Mouse (Mus musculus): Measurements from ENCODE around the gene 2410137M14Rik.

The 2410137M14Rik gene

DNA sequence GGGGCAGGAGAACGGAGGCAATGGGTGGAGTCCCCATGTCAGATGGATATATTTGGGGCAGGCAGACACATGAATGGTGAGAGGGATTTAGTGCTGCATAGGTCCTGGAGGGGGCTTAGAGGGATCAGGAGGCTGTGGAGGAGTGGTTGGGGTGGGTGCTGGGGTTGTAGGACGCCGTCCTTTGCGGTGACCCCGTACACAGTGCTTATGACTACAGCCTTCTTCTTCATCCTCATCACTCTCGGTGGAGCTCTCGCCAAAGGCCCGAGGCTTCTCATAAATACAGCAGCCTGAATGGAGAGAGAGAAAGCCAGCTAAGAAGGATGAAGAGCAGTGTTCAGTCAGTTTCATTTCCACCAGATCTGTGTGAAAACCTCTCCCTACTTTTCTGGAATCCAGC is 31.8 kb downstream of the 2410137M14Rik start:
- in situ Hi-C loops (cut with MseI, MboI) = no loop called here

DNA sequence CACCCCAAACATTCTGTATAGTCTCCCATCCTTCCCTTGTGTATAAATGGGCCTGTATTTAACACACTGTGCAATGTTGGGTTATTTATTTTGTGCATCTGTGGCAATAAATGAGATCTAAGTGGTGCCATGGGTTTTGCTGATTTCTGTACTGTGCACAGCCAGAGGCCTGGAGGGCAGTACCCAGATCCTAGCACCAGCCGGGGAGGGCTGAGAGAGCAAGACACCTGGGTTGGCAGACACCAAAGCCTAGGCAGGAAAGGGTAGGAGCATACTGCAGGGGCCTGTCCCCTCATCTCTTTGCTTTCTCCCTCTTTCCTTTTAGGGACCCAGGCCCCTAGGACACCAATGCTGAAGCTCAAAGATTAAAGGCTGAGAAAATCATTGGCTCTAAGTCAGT is 32.8 kb downstream of the 2410137M14Rik start:
- in situ Hi-C loops (cut with MseI, MboI) = no loop called here

DNA sequence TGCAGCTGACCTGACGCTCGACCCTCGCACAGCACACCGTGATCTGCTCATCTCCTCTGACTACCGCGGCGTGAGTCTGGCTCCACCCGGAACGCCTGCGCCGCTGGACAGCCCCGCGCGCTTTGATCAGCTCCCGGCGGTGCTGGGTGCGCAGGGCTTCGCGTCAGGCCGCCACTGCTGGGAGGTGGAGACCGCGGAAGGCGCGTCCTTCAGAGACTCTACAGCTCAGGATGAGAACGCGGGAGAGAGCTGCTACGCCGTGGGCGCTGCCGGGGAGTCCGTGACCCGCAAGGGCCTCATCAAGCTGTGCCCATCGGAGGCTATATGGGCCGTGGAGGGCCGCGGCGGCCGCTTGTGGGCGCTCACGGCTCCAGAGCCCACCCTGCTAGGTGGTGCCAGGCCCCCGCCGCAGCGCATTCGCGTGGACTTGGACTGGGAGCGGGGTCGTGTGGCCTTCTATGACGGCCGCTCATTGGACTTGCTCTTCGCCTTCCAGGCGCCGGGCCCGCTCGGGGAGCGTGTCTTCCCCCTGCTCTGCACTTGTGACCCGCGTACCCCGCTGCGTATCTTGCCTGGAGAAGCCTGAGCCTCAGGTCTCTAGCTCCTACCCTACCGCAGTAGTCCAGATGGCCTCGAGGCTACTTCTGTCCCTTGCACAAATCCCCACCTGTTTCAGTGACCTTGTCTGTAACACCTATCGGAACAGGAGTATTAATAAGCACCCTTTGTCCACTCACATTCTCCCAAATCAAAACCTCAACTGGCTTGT is 33.8 kb downstream of the 2410137M14Rik start:
- in situ Hi-C loops (cut with MseI, MboI) = no loop called here

- in situ Hi-C loops (cut with MseI, MboI) = no loop called here
Measured at GRCm38 (mm10) chr17:36944121-36944775, 36.8 kb downstream of the 2410137M14Rik start.

DNA sequence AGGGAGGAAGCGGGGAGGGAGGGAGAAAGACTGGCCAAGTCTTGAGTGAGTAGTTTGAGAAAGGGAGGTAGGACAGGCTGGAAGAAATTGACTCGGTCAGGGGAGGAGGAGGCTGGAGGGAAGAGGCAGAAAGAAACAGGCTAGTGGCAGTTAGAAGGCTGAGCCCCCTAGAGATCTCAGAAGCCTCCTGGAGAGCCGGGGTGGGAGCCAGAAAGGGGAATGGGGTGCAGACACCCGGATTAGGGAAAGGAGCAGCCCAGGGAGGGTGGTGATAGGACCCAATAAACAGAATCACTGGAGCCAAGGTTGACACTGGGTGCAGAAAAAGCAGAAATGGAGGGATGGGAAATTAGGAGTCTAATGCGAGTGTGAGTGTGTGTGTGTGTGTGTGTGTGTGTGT is 37.3 kb downstream of the 2410137M14Rik start:
- in situ Hi-C loops (cut with MseI, MboI) = no loop called here

DNA sequence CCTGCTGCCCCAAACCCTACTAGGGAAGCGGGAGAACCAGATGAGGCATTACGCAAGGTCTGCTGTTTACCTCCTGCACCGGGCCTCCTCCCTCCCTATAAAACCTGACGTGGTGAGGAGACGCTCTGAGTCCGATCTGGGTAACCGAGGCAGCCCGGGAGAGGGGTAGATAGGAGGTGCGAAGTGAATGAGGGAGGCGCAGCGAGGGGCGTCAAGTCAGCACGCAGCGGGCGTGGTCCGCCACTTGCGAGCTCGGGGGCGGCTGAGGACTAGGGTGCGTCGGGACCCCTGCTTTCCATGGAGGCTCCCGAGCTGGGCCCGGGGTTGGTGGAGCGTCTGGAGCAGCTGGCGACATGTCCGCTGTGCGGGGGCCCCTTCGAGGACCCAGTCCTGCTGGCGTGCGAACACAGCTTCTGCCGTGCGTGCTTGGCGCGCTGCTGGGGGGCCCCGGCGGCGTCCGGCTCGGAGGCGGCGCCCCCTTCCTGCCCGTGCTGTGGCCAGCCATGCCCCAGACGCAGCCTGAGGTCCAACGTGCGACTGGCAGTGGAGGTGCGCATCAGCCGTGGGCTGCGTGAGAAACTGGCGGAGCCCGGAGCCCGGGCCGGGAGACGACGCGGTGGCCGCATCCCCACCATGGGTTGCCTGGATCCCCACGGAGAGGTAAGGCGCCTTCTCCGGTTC is 38.1 kb downstream of the 2410137M14Rik start, which contains the start of gene Rnf39:
Gene Rnf39 (plus strand): TSS at position 128 of the 681 bp plus-strand sequence.
- in situ Hi-C loops (cut with MseI, MboI) = no loop called here

- in situ Hi-C loops (cut with MseI, MboI) = no loop called here
Measured at GRCm38 (mm10) chr17:36942391-36942790, 38.6 kb downstream of the 2410137M14Rik start.

GRCm38 (mm10) chr17:36938056-36938455 is 43.0 kb downstream of the 2410137M14Rik start:
- in situ Hi-C loops (cut with MseI, MboI) = no loop called here

- in situ Hi-C loops (cut with MseI, MboI) = no loop called here
Measured at GRCm38 (mm10) chr17:36931806-36932205, 49.2 kb downstream of the 2410137M14Rik start.

DNA sequence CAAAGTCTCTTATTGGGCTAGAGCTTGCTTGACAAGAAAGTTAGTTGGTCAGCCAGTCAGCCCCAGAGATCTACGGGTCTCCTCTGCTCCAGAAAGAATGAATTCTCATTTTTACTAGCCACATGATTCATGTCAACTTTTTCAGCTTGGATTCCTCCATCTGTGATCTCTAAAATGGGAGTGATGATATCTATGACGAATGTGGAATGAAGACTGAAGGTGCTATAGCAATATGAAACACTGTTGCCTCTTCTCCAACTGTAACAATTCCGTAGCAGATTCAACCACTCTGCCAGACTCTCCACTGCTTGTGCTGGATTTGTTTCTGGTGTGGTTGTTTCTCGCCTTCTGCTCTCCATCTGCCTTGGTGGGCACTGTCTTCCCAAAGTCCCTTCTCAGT is 49.9 kb downstream of the 2410137M14Rik start:
- in situ Hi-C loops (cut with MseI, MboI) = no loop called here

GRCm38 (mm10) chr17:36930233-36930632 is 50.8 kb downstream of the 2410137M14Rik start:
- in situ Hi-C loops (cut with MseI, MboI) = no loop called here

DNA sequence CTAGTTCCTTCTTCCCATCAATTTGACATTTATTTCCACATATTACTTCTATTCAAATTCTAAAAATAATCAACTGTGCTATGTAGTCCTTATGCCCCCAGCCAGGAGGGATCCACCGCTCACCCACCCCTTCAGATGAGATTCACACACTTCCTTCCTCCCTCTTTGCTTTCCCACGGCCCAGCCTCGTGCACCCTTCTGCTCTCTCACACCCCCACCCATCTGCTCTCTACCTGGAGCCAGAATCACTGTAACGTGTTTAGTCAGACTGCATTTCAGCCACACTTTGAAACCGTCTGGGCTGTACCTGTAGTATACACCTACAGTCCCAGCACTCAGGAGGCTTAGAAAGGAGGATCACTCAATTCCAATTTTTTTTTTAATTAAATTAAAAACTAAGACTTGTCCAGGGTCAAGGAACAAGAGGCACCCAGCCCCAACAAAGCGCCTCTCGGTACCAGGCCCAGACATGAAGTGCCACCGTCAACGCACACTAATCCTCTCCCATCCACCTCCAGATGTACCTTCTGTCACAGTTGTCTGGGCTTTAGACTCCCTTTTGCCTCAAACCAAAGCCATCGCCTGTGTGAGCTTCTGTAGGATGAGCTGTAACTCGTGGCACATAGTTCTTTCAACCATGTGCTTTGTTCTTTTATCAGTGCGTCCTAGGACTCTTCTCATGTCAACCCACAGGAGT is 51.7 kb downstream of the 2410137M14Rik start:
- in situ Hi-C loops (cut with MseI, MboI) = no loop called here

All from mouse trophoblast stem cell (cell line).